15 mouse cellular contexts compared by ENCODE assay signal in the genomic region with DNA sequence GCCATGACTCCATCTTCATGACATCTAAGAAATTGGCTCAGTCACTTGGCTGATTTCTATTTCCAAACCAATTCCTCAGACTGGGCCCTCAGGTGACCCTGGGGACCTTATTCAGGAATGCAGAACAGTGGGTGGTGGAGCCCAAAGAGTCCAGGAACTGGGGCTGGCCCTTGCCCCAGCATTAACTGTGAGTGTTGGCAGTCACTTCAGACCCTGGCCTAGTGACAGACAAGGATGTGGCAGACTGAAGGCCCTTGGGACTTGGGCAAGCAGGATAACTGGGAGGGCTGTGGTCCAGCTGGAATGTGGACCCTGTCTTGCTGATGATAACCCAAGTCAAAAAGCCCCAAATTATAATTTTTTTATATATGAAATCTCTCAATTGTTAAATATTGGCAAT. TPM values are rescaled to one million over a fixed set of nuclear protein-coding genes. Genes with fewer than 3 reads are reported as not detected.
A peak's percentile ranks its signal among the peaks of the same experiment; 100 is the strongest.
DNase-seq lines count a peak whose midpoint lies in the region; ATAC-seq and TF ChIP-seq lines count a peak whose summit lies in the region.
"Had no signal": no experiment of that assay in that cellular context is flagged by ENCODE, and none has a peak within 500 bp of the region (broad histone marks: within the 10 kb centered on the region; RNA-seq: fewer than 3 reads in every experiment).

No protein-coding gene starts in this region.

- no peaks in the 10 kb centered on the region for H3K9me3 ChIP-seq in hindbrain, embryonic 14.5 days (ENCODE audit: control insufficient read depth, low read length)
- H3K9me3 ChIP-seq in hindbrain, embryonic 13.5 days: no peaks in the 10 kb centered on the region
- no peaks in the 10 kb centered on the region for H3K9me3 ChIP-seq in lung, postnatal 0 days (ENCODE audit: low read length)

- no peak for TF ChIP-seq EP300 in lung, postnatal 0 days (IDR thresholded peaks at IDR 0.05)

- H3K4me3 ChIP-seq in hindbrain, embryonic 14.5 days (replicated peaks; ENCODE audit: low read length): no peak overlapping the region
- no peak overlapping the region for H3K4me3 ChIP-seq in hindbrain, embryonic 13.5 days
- H3K4me3 ChIP-seq in lung, postnatal 0 days (ENCODE audit: low read depth, low read length): no peak overlapping the region
- H3K4me3 ChIP-seq: erythroblast, embryonic 14.5 days had no signal

- H3K9ac ChIP-seq in hindbrain, embryonic 14.5 days: no peak overlapping the region
- no peak overlapping the region for H3K9ac ChIP-seq in hindbrain, embryonic 13.5 days
- no peak overlapping the region for H3K9ac ChIP-seq in lung, postnatal 0 days (replicated peaks; ENCODE audit: low read depth)

- H3K27me3 ChIP-seq in hindbrain, embryonic 14.5 days (ENCODE audit: control insufficient read depth, insufficient read depth, low read length): no peaks in the 10 kb centered on the region
- H3K27me3 ChIP-seq in hindbrain, embryonic 13.5 days: 0 out of 2 replicates have a peak, but pooled peaks cover 8% of the 10 kb centered on the region
- H3K27me3 ChIP-seq in lung, postnatal 0 days (replicated peaks; ENCODE audit: insufficient read depth, low read length): no peaks in the 10 kb centered on the region
- H3K27me3 ChIP-seq: Patski had no signal

- no peak overlapping the region for H3K4me2 ChIP-seq in hindbrain, embryonic 14.5 days (replicated peaks)
- H3K4me2 ChIP-seq in hindbrain, embryonic 13.5 days: no peak overlapping the region
- H3K4me2 ChIP-seq in lung, postnatal 0 days (replicated peaks; ENCODE audit: low read depth, low read length): no peak overlapping the region
- H3K4me2 ChIP-seq: midbrain, embryonic 11.5 days had no signal

- peak overlapping the region; percentile 57; the same call in 1 of the 2 replicates for H3K27ac ChIP-seq in hindbrain, embryonic 14.5 days
- H3K27ac ChIP-seq in hindbrain, embryonic 13.5 days: no peak overlapping the region
- no peak overlapping the region for H3K27ac ChIP-seq in lung, postnatal 0 days (ENCODE audit: low read length)

- TF ChIP-seq CTCF in lung, postnatal 0 days (IDR thresholded peaks at IDR 0.05): no peak

- no peak for DNase-seq in hindbrain, embryonic 14.5 days (ENCODE audit: low spot score)
- peak; percentile 39 for DNase-seq in lung, postnatal 36 days
- no peak for DNase-seq in lung, postnatal 0 days (ENCODE audit: low spot score)
- peak; percentile 79 for DNase-seq in cerebellum, adult 9-11 months
- DNase-seq in right cerebral cortex, postnatal 25 days: peak; percentile 18
- DNase-seq in embryo, embryonic 11 days: no peak
- DNase-seq in urinary bladder, postnatal 14 days (ENCODE audit: low spot score): no peak
- DNase-seq: adrenal gland, adult 8-10 months; gastrocnemius, postnatal 14 days; kidney, postnatal 36 days; thymus, postnatal 36 days had no signal

- H3K4me1 ChIP-seq in hindbrain, embryonic 14.5 days (replicated peaks; ENCODE audit: control insufficient read depth, insufficient read depth, low read length): no peaks in the 10 kb centered on the region
- H3K4me1 ChIP-seq in hindbrain, embryonic 13.5 days (replicated peaks): no peaks in the 10 kb centered on the region
- H3K4me1 ChIP-seq in lung, postnatal 0 days (ENCODE audit: insufficient read depth, low read depth, low read length): 0 out of 2 replicates have a peak, but pooled peaks cover 3% of the 10 kb centered on the region

- no peaks in the 10 kb centered on the region for H3K36me3 ChIP-seq in hindbrain, embryonic 14.5 days (replicated peaks; ENCODE audit: control insufficient read depth, insufficient read depth)
- H3K36me3 ChIP-seq in hindbrain, embryonic 13.5 days: no peaks in the 10 kb centered on the region
- no peaks in the 10 kb centered on the region for H3K36me3 ChIP-seq in lung, postnatal 0 days (ENCODE audit: insufficient read depth, low read length)

- ATAC-seq in hindbrain, embryonic 14.5 days (ENCODE audit: low FRiP score): no peak
- no peak for ATAC-seq in hindbrain, embryonic 13.5 days (ENCODE audit: low FRiP score)
- ATAC-seq in lung, postnatal 0 days: no peak
- ATAC-seq: Patski had no signal

RNA-seq across cellular contexts. Expression of a gene that starts 6.5 kb away (rescaled TPM):
- polyA plus RNA-seq in hindbrain, embryonic 14.5 days (2014; fragmentation: Nextera tagmentation; extraction: Ambion mirVana): 60.1 and 67.4 TPM in 2 replicates
- polyA plus RNA-seq in hindbrain, embryonic 13.5 days (2015; fragmentation: Nextera tagmentation; extraction: Ambion mirVana): 53.9 and 94.4 TPM in 2 replicates
- 275 and 288 TPM in 2 replicates for polyA plus RNA-seq in lung, postnatal 0 days (2015; fragmentation: Nextera tagmentation; extraction: Ambion mirVana)

Comparison
In these comparisons a context has a peak if more than half of its experiments do, and no peak if none do; other contexts are left out.
1. DNase-seq: peak in lung, postnatal 36 days (single experiment), cerebellum, adult 9-11 months (single experiment) and right cerebral cortex, postnatal 25 days (single experiment); none in hindbrain, embryonic 14.5 days (single experiment), lung, postnatal 0 days (single experiment), embryo, embryonic 11 days (single experiment) and urinary bladder, postnatal 14 days (single experiment).